Mouse (Mus musculus): ENCODE data around the gene Chadl. TPM values are rescaled to one million over a fixed set of nuclear protein-coding genes. Genes with fewer than 3 reads are reported as not detected.
"Not testable (repeated sequence)": the region's sequence is repeated elsewhere in the genome, so short reads cannot be mapped to it uniquely, and the experiment has no call there.

Gene Chadl
- 0.44 and 1.5 TPM in 2 replicates for polyA plus RNA-seq (2014; fragmentation: Nextera tagmentation; extraction: Ambion mirVana)

GRCm38 (mm10) chr15:81697175-81697574 is at the start of gene Chadl:
Chadl (minus strand) TSS chr15:81697287.
- Histone ChIP-seq H3K4me1 (ENCODE audit: control insufficient read depth, insufficient read depth, low read length) (peaks cover 15% of the 10 kb centered on the region), H3K9ac (ENCODE audit: low read depth, low read length) (no peak within 1 kb of the TSS), H3K9me3 (replicated peaks; ENCODE audit: control insufficient read depth, low read length) (no peaks in the 10 kb centered on the region), H3K4me3 (ENCODE audit: low read depth, low read length) (no peak within 1 kb of the TSS), H3K27me3 (ENCODE audit: control insufficient read depth, insufficient read depth, low read length) (peaks cover 41% of the 10 kb centered on the region), H3K36me3 (ENCODE audit: control insufficient read depth, insufficient read depth, low read length) (no peaks in the 10 kb centered on the region), H3K4me2 (no peak within 1 kb of the TSS), H3K27ac (ENCODE audit: low read depth, low read length) (no peak within 1 kb of the TSS)
- WGBS (ENCODE audit: insufficient replicate concordance): 55% methylated on average over 7 of the region's 7 CpGs
- ATAC-seq (replicated peaks; ENCODE audit: insufficient number of reproducible peaks, low FRiP score, low TSS enrichment): no peak

GRCm38 (mm10) chr15:81745601-81746114 is 48.6 kb upstream of the Chadl start:
- H3K9me3 ChIP-seq (replicated peaks; ENCODE audit: control insufficient read depth, low read length): no peaks in the 10 kb centered on the region
- H3K27me3 ChIP-seq (ENCODE audit: control insufficient read depth, insufficient read depth, low read length): no peaks in the 10 kb centered on the region
- H3K4me2 ChIP-seq: peak overlapping the region; percentile 90
- under 1% methylated on average over 32 of the region's 33 CpGs for whole genome bisulfite sequencing (ENCODE audit: insufficient replicate concordance)
- H3K4me1 ChIP-seq (ENCODE audit: control insufficient read depth, insufficient read depth, low read length): peaks cover 16% of the 10 kb centered on the region
- H3K9ac ChIP-seq (ENCODE audit: low read depth, low read length): peak overlapping the region; percentile 99
- H3K4me3 ChIP-seq (ENCODE audit: low read depth, low read length): peak overlapping the region; percentile 83
- no peaks in the 10 kb centered on the region for H3K36me3 ChIP-seq (ENCODE audit: control insufficient read depth, insufficient read depth, low read length)
- H3K27ac ChIP-seq (ENCODE audit: low read depth, low read length): peak overlapping the region; percentile 85
- ATAC-seq (replicated peaks; ENCODE audit: insufficient number of reproducible peaks, low FRiP score, low TSS enrichment): peak; percentile 75

GRCm38 (mm10) chr15:81744992-81745600 is 48.0 kb upstream of the Chadl start, which contains the start of the genes Zc3h7b and Rangap1:
Zc3h7b (plus strand) TSS chr15:81745057.
Rangap1 (minus strand) TSS chr15:81745530.
- no peaks in the 10 kb centered on the region for H3K36me3 ChIP-seq (ENCODE audit: control insufficient read depth, insufficient read depth, low read length)
- peak within 1 kb of the TSS; percentile 83 for H3K4me3 ChIP-seq (ENCODE audit: low read depth, low read length)
- ATAC-seq (replicated peaks; ENCODE audit: insufficient number of reproducible peaks, low FRiP score, low TSS enrichment): peak; percentile 63
- peak within 1 kb of the TSS; percentile 90 for H3K4me2 ChIP-seq
- peaks cover 11% of the 10 kb centered on the region for H3K4me1 ChIP-seq (ENCODE audit: control insufficient read depth, insufficient read depth, low read length)
- peak within 1 kb of the TSS; percentile 85 for H3K27ac ChIP-seq (ENCODE audit: low read depth, low read length)
- no peaks in the 10 kb centered on the region for H3K27me3 ChIP-seq (ENCODE audit: control insufficient read depth, insufficient read depth, low read length)
- H3K9ac ChIP-seq (ENCODE audit: low read depth, low read length): peak within 1 kb of the TSS; percentile 99
- WGBS (ENCODE audit: insufficient replicate concordance): under 1% methylated on average over 65 of the region's 65 CpGs
- no peaks in the 10 kb centered on the region for H3K9me3 ChIP-seq (replicated peaks; ENCODE audit: control insufficient read depth, low read length)

GRCm38 (mm10) chr15:81742368-81742767 is 45.3 kb upstream of the Chadl start:
- 34% methylated on average over 2 of the region's 2 CpGs for WGBS (ENCODE audit: insufficient replicate concordance)
- not testable (repeated sequence) for H3K27ac ChIP-seq (ENCODE audit: low read depth, low read length)

GRCm38 (mm10) chr15:81739924-81740323 is 42.8 kb upstream of the Chadl start:
- Histone ChIP-seq H3K9ac (ENCODE audit: low read depth, low read length) (no peak overlapping the region), H3K4me2 (no peak overlapping the region), H3K36me3 (ENCODE audit: control insufficient read depth, insufficient read depth, low read length) (no peaks in the 10 kb centered on the region), H3K27me3 (ENCODE audit: control insufficient read depth, insufficient read depth, low read length) (no peaks in the 10 kb centered on the region), H3K4me3 (ENCODE audit: low read depth, low read length) (no peak overlapping the region), H3K9me3 (replicated peaks; ENCODE audit: control insufficient read depth, low read length) (no peaks in the 10 kb centered on the region), H3K27ac (ENCODE audit: low read depth, low read length) (no peak overlapping the region), H3K4me1 (ENCODE audit: control insufficient read depth, insufficient read depth, low read length) (no peaks in the 10 kb centered on the region)
- ATAC-seq (replicated peaks; ENCODE audit: insufficient number of reproducible peaks, low FRiP score, low TSS enrichment): no peak
- 3% methylated on average over 2 of the region's 2 CpGs for WGBS (ENCODE audit: insufficient replicate concordance)

More at GRCm38 (mm10) chr15:81742368-81742767, 45.3 kb upstream of the Chadl start:
- not testable (repeated sequence) for H3K9ac ChIP-seq (ENCODE audit: low read depth, low read length); H3K4me3 ChIP-seq (ENCODE audit: low read depth, low read length); H3K9me3 ChIP-seq (replicated peaks; ENCODE audit: control insufficient read depth, low read length); H3K27me3 ChIP-seq (ENCODE audit: control insufficient read depth, insufficient read depth, low read length); H3K4me2 ChIP-seq; H3K36me3 ChIP-seq (ENCODE audit: control insufficient read depth, insufficient read depth, low read length); H3K4me1 ChIP-seq (ENCODE audit: control insufficient read depth, insufficient read depth, low read length); ATAC-seq (replicated peaks; ENCODE audit: insufficient number of reproducible peaks, low FRiP score, low TSS enrichment)

- H3K36me3 ChIP-seq (ENCODE audit: control insufficient read depth, insufficient read depth, low read length): no peaks in the 10 kb centered on the region
- no peak overlapping the region for H3K9ac ChIP-seq (ENCODE audit: low read depth, low read length)
- H3K4me2 ChIP-seq: no peak overlapping the region
- ATAC-seq (replicated peaks; ENCODE audit: insufficient number of reproducible peaks, low FRiP score, low TSS enrichment): no peak
- H3K4me3 ChIP-seq (ENCODE audit: low read depth, low read length): no peak overlapping the region
- no peaks in the 10 kb centered on the region for H3K9me3 ChIP-seq (replicated peaks; ENCODE audit: control insufficient read depth, low read length)
- no peaks in the 10 kb centered on the region for H3K4me1 ChIP-seq (ENCODE audit: control insufficient read depth, insufficient read depth, low read length)
- WGBS (ENCODE audit: insufficient replicate concordance): 66% methylated on average over 3 of the region's 3 CpGs
- no peak overlapping the region for H3K27ac ChIP-seq (ENCODE audit: low read depth, low read length)
- H3K27me3 ChIP-seq (ENCODE audit: control insufficient read depth, insufficient read depth, low read length): no peaks in the 10 kb centered on the region
These were observed 42.2 kb upstream of the Chadl start for GRCm38 (mm10) chr15:81739296-81739695.

GRCm38 (mm10) chr15:81735075-81735474 is 38.0 kb upstream of the Chadl start:
- Histone ChIP-seq H3K4me3 (ENCODE audit: low read depth, low read length) (no peak overlapping the region), H3K4me2 (no peak overlapping the region), H3K27ac (ENCODE audit: low read depth, low read length) (no peak overlapping the region), H3K9me3 (replicated peaks; ENCODE audit: control insufficient read depth, low read length) (no peaks in the 10 kb centered on the region), H3K27me3 (ENCODE audit: control insufficient read depth, insufficient read depth, low read length) (no peaks in the 10 kb centered on the region), H3K4me1 (ENCODE audit: control insufficient read depth, insufficient read depth, low read length) (no peaks in the 10 kb centered on the region), H3K36me3 (ENCODE audit: control insufficient read depth, insufficient read depth, low read length) (no peaks in the 10 kb centered on the region), H3K9ac (ENCODE audit: low read depth, low read length) (no peak overlapping the region)
- WGBS (ENCODE audit: insufficient replicate concordance): 51% methylated on average over 3 of the region's 3 CpGs
- no peak for ATAC-seq (replicated peaks; ENCODE audit: insufficient number of reproducible peaks, low FRiP score, low TSS enrichment)

GRCm38 (mm10) chr15:81729792-81730635 is 32.9 kb upstream of the Chadl start:
- no peaks in the 10 kb centered on the region for H3K9me3 ChIP-seq (replicated peaks; ENCODE audit: control insufficient read depth, low read length)
- no peaks in the 10 kb centered on the region for H3K27me3 ChIP-seq (ENCODE audit: control insufficient read depth, insufficient read depth, low read length)
- H3K4me1 ChIP-seq (ENCODE audit: control insufficient read depth, insufficient read depth, low read length): peaks cover 14% of the 10 kb centered on the region
- H3K4me2 ChIP-seq: peak overlapping the region; percentile 89
- peak overlapping the region; percentile 92 for H3K9ac ChIP-seq (ENCODE audit: low read depth, low read length)
- peak overlapping the region; percentile 76 for H3K4me3 ChIP-seq (ENCODE audit: low read depth, low read length)
- ATAC-seq (replicated peaks; ENCODE audit: insufficient number of reproducible peaks, low FRiP score, low TSS enrichment): peak; percentile 94
- peak overlapping the region; percentile 11; the same call in 1 of the 2 replicates for H3K27ac ChIP-seq (ENCODE audit: low read depth, low read length)
- 0 out of 2 replicates have a peak, but pooled peaks cover 6% of the 10 kb centered on the region for H3K36me3 ChIP-seq (ENCODE audit: control insufficient read depth, insufficient read depth, low read length)
- WGBS (ENCODE audit: insufficient replicate concordance): 5% methylated on average over 41 of the region's 41 CpGs

Data from heart, embryonic 11.5 days (tissue).